Mouse (Mus musculus) brain, adult 2 months (tissue): ENCODE results near the gene Mettl7b.

Source experiments
- DNase-seq: peaks from one replicate; pipeline ENCODE4 v3.0.0; 2011; ENCODE audit warnings: low read depth, low spot score

The Mettl7b gene

GRCm38 (mm10) chr10:128919966-128920365 lies 40.8 kb downstream of the Mettl7b start:
- DNase-seq, result no peak

GRCm38 (mm10) chr10:128919203-128919631 lies 41.6 kb downstream of the Mettl7b start:
- DNase-seq, result peak; percentile 72

GRCm38 (mm10) chr10:128918246-128918645 lies 42.5 kb downstream of the Mettl7b start:
- DNase-seq, result peak; percentile 93

- peak; percentile 43 for DNase-seq
Observed at GRCm38 (mm10) chr10:128917400-128917799, 43.4 kb downstream of the Mettl7b start.

- DNase-seq, result no peak
Observed at GRCm38 (mm10) chr10:128916665-128917064, 44.1 kb downstream of the Mettl7b start.

- no peak for DNase-seq
Observed at GRCm38 (mm10) chr10:128915550-128915949, 45.2 kb downstream of the Mettl7b start.

GRCm38 (mm10) chr10:128913696-128914095 lies 47.1 kb downstream of the Mettl7b start:
- DNase-seq, result no peak

- peak; percentile 96 for DNase-seq
Observed at GRCm38 (mm10) chr10:128913219-128913618, 47.6 kb downstream of the Mettl7b start.

GRCm38 (mm10) chr10:128912791-128913190 lies 48.0 kb downstream of the Mettl7b start:
- no peak for DNase-seq

- no peak for DNase-seq
Observed at GRCm38 (mm10) chr10:128912268-128912667, 48.5 kb downstream of the Mettl7b start.

- DNase-seq, result no peak
Observed at GRCm38 (mm10) chr10:128911430-128911829, 49.4 kb downstream of the Mettl7b start.

GRCm38 (mm10) chr10:128910066-128910841 lies 50.5 kb downstream of the Mettl7b start:
- DNase-seq, result no peak

- DNase-seq, result peak; percentile 88
Observed at GRCm38 (mm10) chr10:128909567-128910028, 51.2 kb downstream of the Mettl7b start.

- no peak for DNase-seq
Observed at GRCm38 (mm10) chr10:128908778-128909448, 51.9 kb downstream of the Mettl7b start.
